In genomic region chr16:20628871-20629391, GRCm38 (mm10) we compare ENCODE assay signal across 8 mouse cellular contexts. TPM values are rescaled to one million over a fixed set of nuclear protein-coding genes. Genes with fewer than 3 reads are reported as not detected.
A peak's percentile ranks its signal among the peaks of the same experiment; 100 is the strongest.
DNase-seq lines count a peak whose midpoint lies in the region; ATAC-seq and TF ChIP-seq lines count a peak whose summit lies in the region.

No protein-coding gene starts in this region.

- peaks cover 2% of the 10 kb centered on the region; the same call in 1 of the 2 replicates for H3K36me3 ChIP-seq in limb, embryonic 15.5 days

- no peaks in the 10 kb centered on the region for H3K9me3 ChIP-seq in limb, embryonic 15.5 days

- 34% methylated on average over 11 of the region's 11 CpGs for WGBS in cerebellum, adult 2 months
- 31% methylated on average over 11 of the region's 11 CpGs for WGBS in limb, embryonic 15.5 days

- H3K4me2 ChIP-seq in limb, embryonic 15.5 days = peak overlapping the region; percentile 95; the same call in 1 of the 2 replicates

- H3K9ac ChIP-seq in limb, embryonic 15.5 days = no peak overlapping the region

- no peak overlapping the region; the same call in 1 of the 2 replicates for H3K27ac ChIP-seq in cerebellum, adult 2 months (ENCODE audit: insufficient read depth, low read length)
- no peak overlapping the region for H3K27ac ChIP-seq in limb, embryonic 15.5 days

- H3K27me3 ChIP-seq in cerebellum, adult 2 months (ENCODE audit: control insufficient read depth, insufficient read depth, low read length) = no peaks in the 10 kb centered on the region
- peaks cover 18% of the 10 kb centered on the region; the same call in 1 of the 2 replicates for H3K27me3 ChIP-seq in limb, embryonic 15.5 days

- peak overlapping the region; percentile 4 for H3K4me3 ChIP-seq in cerebellum, adult 2 months (replicated peaks; ENCODE audit: insufficient read depth, low read depth, low read length)
- peak overlapping the region; percentile 56; the same call in 1 of the 2 replicates for H3K4me3 ChIP-seq in limb, embryonic 15.5 days

- no peak for TF ChIP-seq POLR2A in cerebellum, adult 2 months (IDR thresholded peaks at IDR 0.05; ENCODE audit: borderline replicate concordance, insufficient read depth, low read length)

- no peak for TF ChIP-seq CTCF in cerebellum, adult 2 months (IDR thresholded peaks at IDR 0.05; ENCODE audit: borderline replicate concordance, insufficient read depth, low read depth, low read length)

- DNase-seq in cerebellum, adult 2 months = no peak
- DNase-seq in cerebellum, adult 9-10 months = no peak
- peak; percentile 56 to 68 for DNase-seq in right cerebral cortex, adult 2 months (ENCODE audit: low spot score in 2 of 2)
- DNase-seq in right cerebral cortex, postnatal 14 days = no peak
- no peak for DNase-seq in urinary bladder, postnatal 10 days (ENCODE audit: low spot score)
- no peak for DNase-seq in cerebellum, postnatal 10 days
- DNase-seq in spleen, postnatal 4 days (ENCODE audit: low spot score in 2 of 2) = no peak

- no peak for ATAC-seq in limb, embryonic 15.5 days (ENCODE audit: insufficient number of reproducible peaks, low FRiP score, low TSS enrichment, low read depth)

- peaks cover 12% of the 10 kb centered on the region for H3K4me1 ChIP-seq in cerebellum, adult 2 months (ENCODE audit: control insufficient read depth, insufficient read depth, low read length)
- H3K4me1 ChIP-seq in limb, embryonic 15.5 days = peaks cover 14% of the 10 kb centered on the region

RNA-seq across cellular contexts. Expression of gene Ece2, which starts 0.7 kb away (rescaled TPM):
- 79.0 and 81.5 TPM in 2 replicates for polyA plus RNA-seq in cerebellum, adult 2 months (2012; rRNA removed)
- 5.3 and 6.3 TPM in 2 replicates for polyA plus RNA-seq in limb, embryonic 15.5 days (2015; fragmentation: Nextera tagmentation; extraction: Ambion mirVana)

RNA-seq across cellular contexts. Expression of gene Camk2n2, which starts 7.8 kb away (rescaled TPM):
- 230 and 239 TPM in 2 replicates for polyA plus RNA-seq in cerebellum, adult 2 months (2012; rRNA removed)
- polyA plus RNA-seq in limb, embryonic 15.5 days (2015; fragmentation: Nextera tagmentation; extraction: Ambion mirVana) = 1.1 and 1.2 TPM in 2 replicates

RNA-seq across cellular contexts. Expression of gene Alg3, which starts 17.4 kb away (rescaled TPM):
- 23.5 and 25.6 TPM in 2 replicates for polyA plus RNA-seq in cerebellum, adult 2 months (2012; rRNA removed)
- 33.6 and 38.4 TPM in 2 replicates for polyA plus RNA-seq in limb, embryonic 15.5 days (2015; fragmentation: Nextera tagmentation; extraction: Ambion mirVana)

RNA-seq across cellular contexts. Expression of gene Gm49333, which starts 17.5 kb away (rescaled TPM):
- polyA plus RNA-seq in cerebellum, adult 2 months (2012; rRNA removed) = not detected in 2 replicates
- polyA plus RNA-seq in limb, embryonic 15.5 days (2015; fragmentation: Nextera tagmentation; extraction: Ambion mirVana) = not detected in 2 replicates

RNA-seq across cellular contexts. Expression of gene Eef1akmt4, which starts 17.5 kb away (rescaled TPM):
- 2.1 and 2.2 TPM in 2 replicates for polyA plus RNA-seq in cerebellum, adult 2 months (2012; rRNA removed)
- polyA plus RNA-seq in limb, embryonic 15.5 days (2015; fragmentation: Nextera tagmentation; extraction: Ambion mirVana) = 29.6 and 29.7 TPM in 2 replicates

Comparison
In these comparisons a context has a peak if more than half of its experiments do, and no peak if none do; other contexts are left out.
1. DNase-seq: peak in right cerebral cortex, adult 2 months (2 of 2); none in cerebellum, adult 2 months (0 of 2), cerebellum, adult 9-10 months (single experiment), right cerebral cortex, postnatal 14 days (single experiment), urinary bladder, postnatal 10 days (single experiment), cerebellum, postnatal 10 days (0 of 2) and spleen, postnatal 4 days (0 of 2).
2. RNA of gene Ece2, which starts 0.7 kb away (polyA plus RNA-seq): 79.0 to 81.5 TPM in cerebellum, adult 2 months; 5.3 to 6.3 TPM in limb, embryonic 15.5 days; every median in the first group is over 10 times any median in the second.
3. RNA of gene Camk2n2, which starts 7.8 kb away (polyA plus RNA-seq): 230 to 239 TPM in cerebellum, adult 2 months; 1.1 to 1.2 TPM in limb, embryonic 15.5 days; every median in the first group is over 100 times any median in the second.